Mouse (Mus musculus) testis, adult 2 months (tissue): ENCODE data around the gene Tnrc6c. TPM values are rescaled to one million over a fixed set of nuclear protein-coding genes. Genes with fewer than 3 reads are reported as not detected.
"Not testable (repeated sequence)": the region's sequence is repeated elsewhere in the genome, so short reads cannot be mapped to it uniquely, and the experiment has no call there.

Experiments used
- H3K27ac ChIP-seq: fragments of 200-500 bp; 2 replicates; pipeline ENCODE4 v1.5.1; 2012; ENCODE audit warnings: low read depth, low read length; ENCODE audit not compliant: control insufficient read depth, insufficient read depth
- H3K27me3 ChIP-seq: fragments of 200-500 bp; 2 replicates; pipeline ENCODE4 v1.6.1; 2012; ENCODE audit warnings: mild to moderate bottlenecking, low read length, moderate library complexity; ENCODE audit not compliant: control insufficient read depth, insufficient read depth
- H3K36me3 ChIP-seq: fragments of 200-500 bp; 2 replicates; pipeline ENCODE4 v1.6.1; 2012; ENCODE audit warnings: mild to moderate bottlenecking, low read length; ENCODE audit not compliant: control insufficient read depth, insufficient read depth
- H3K4me1 ChIP-seq: fragments of 200-500 bp; 2 replicates; pipeline ENCODE4 v1.6.1; 2012; ENCODE audit warnings: low read length; ENCODE audit not compliant: control insufficient read depth, insufficient read depth
- H3K4me3 ChIP-seq: fragments of 200-500 bp; 2 replicates; pipeline ENCODE4 v1.5.1; 2012; ENCODE audit warnings: low read depth, mild to moderate bottlenecking, low read length, moderate library complexity, mixed read lengths; ENCODE audit not compliant: control insufficient read depth
- CTCF ChIP-seq: fragments of 200-500 bp; IDR thresholded peaks from 2 replicates; pipeline ENCODE4 v1.5.1; 2012; ENCODE audit warnings: low read depth, mild to moderate bottlenecking, inconsistent platforms, low read length, moderate library complexity; ENCODE audit not compliant: control insufficient read depth, insufficient read depth, insufficient replicate concordance
- POLR2A ChIP-seq: fragments of 200-500 bp; IDR thresholded peaks from 2 replicates; pipeline ENCODE4 v1.6.1; 2012; ENCODE audit warnings: low read depth, mild to moderate bottlenecking, inconsistent platforms, low read length, moderate library complexity; ENCODE audit not compliant: control insufficient read depth
- polyA plus RNA-seq: library from polyadenylated mRNA; depleted of rRNA; stranded (reverse); fragments of >200 nt; gene quantifications from 2 replicates; pipeline ENCODE4 v1.2.3, GENCODE M21; 2012

Tnrc6c gene
- polyA plus RNA-seq, 1 experiment: 28.0 TPM

DNA sequence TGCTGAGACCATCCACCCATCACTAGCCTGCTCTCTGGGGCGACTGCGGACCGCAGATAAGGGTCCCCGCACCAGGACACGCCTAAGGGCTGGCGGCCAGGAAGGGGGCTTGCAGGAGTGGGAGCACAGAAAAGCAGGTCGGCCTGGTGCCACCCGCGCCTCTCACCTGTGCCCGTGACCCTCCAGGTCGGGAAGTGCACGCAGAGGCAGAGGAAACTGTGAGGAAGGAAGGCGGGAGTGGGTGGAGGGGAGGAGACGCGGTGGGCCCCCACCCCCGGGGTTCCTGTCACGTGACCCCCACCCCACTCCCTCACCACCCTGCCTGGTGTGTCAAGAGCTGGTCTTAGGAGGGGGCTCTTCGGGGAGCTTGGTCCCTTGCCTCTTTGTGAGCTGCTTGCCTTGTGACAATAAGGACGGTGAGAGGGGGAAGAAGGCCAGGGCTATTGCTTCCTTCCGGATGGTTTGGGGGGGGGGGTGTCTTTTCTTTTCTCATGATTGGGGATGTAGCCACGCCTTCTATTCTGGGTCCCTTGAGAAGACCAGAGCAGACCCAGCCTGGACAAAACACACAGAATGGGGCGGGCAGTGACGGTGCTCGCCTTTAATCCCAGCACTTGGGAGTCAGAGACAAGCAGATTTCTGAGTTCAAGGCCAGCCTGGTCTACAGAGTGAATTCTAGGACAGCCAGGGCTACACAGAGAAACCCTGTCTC is 128.1 kb downstream of the Tnrc6c start, which contains the start of the genes Tmc8 and Tmc6:
Gene Tmc8 (plus strand): TSS at position 84 of the 712 bp plus-strand sequence.
Gene Tmc6 (minus strand): TSS at position 206 of the 712 bp plus-strand sequence.
- Histone ChIP-seq H3K36me3 (no peaks in the 10 kb centered on the region), H3K4me3 (peak within 1 kb of the TSS; percentile 2), H3K27ac (peak within 1 kb of the TSS; percentile 49; the same call in 1 of the 2 replicates), H3K27me3 (no peaks in the 10 kb centered on the region), H3K4me1 (peaks cover 29% of the 10 kb centered on the region)
- TF ChIP-seq POLR2A: no peak
- TF ChIP-seq CTCF: no peak

DNA sequence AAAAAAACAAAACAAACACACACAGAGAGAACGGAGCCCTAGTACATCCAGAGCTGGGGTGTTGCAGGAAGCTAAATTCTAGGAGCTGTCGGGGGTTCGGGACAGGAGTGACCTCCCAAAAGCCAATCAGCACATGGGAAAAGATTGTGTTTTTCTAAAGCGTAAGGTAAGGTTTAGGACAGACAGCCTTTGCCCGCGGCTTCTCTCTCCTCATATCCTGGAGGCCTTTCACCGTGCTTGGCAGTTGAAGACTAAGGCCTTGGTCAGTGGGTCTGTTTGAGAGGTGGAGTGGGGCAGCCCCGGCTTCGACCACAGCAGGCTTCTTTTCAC is 128.6 kb downstream of the Tnrc6c start:
- H3K27ac ChIP-seq: no peak overlapping the region
- peaks cover 29% of the 10 kb centered on the region for H3K4me1 ChIP-seq
- TF ChIP-seq POLR2A (no peak), CTCF (no peak)
- no peaks in the 10 kb centered on the region for H3K27me3 ChIP-seq
- no peak overlapping the region for H3K4me3 ChIP-seq
- no peaks in the 10 kb centered on the region for H3K36me3 ChIP-seq

GRCm38 (mm10) chr11:117783089-117783488 is 129.0 kb downstream of the Tnrc6c start:
- H3K4me3 ChIP-seq: no peak overlapping the region
- no peaks in the 10 kb centered on the region for H3K36me3 ChIP-seq
- no peaks in the 10 kb centered on the region for H3K27me3 ChIP-seq
- no peak for TF ChIP-seq CTCF
- TF ChIP-seq POLR2A: no peak
- peaks cover 29% of the 10 kb centered on the region for H3K4me1 ChIP-seq
- no peak overlapping the region for H3K27ac ChIP-seq

DNA sequence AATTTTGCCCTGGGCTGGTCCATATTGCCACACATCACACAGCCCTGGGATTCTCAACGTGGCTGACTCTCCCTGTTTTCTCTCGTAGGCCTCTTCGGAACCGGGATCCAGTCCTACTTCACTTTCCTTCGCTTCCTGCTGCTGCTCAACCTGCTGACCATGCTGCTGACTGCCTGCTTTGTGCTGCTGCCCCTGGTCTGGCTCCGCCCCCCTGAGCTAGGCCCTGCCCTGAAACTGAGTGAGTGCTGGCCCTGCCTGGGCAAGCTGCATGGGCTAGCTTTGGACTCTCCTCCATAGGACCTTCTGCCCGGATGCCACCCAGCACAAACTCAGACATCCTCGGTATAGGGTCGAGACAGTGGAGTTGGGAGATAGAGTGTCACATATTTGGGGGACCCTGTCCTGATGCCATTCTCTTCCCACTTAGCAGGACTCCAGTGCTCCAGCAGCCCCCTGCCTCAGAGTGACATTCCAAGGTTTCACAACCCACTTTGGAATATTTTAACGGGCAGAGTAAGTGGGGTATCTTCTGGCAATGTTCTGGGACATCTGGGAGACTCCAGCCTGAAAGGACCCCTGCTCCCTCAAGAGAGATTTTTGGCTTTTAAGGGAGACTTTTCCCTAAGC is 129.7 kb downstream of the Tnrc6c start:
- TF ChIP-seq CTCF (no peak), POLR2A (no peak)
- H3K27ac ChIP-seq: no peak overlapping the region
- H3K27me3 ChIP-seq: no peaks in the 10 kb centered on the region
- H3K4me1 ChIP-seq: peaks cover 26% of the 10 kb centered on the region
- no peaks in the 10 kb centered on the region for H3K36me3 ChIP-seq
- H3K4me3 ChIP-seq: no peak overlapping the region

GRCm38 (mm10) chr11:117786294-117786693 is 132.2 kb downstream of the Tnrc6c start:
- Histone ChIP-seq H3K4me3 (no peak overlapping the region), H3K27ac (no peak overlapping the region), H3K27me3 (no peaks in the 10 kb centered on the region), H3K4me1 (peaks cover 8% of the 10 kb centered on the region), H3K36me3 (no peaks in the 10 kb centered on the region)
- TF ChIP-seq CTCF: peak; percentile 50; the same call in 1 of the 2 replicates
- no peak for TF ChIP-seq POLR2A

- not testable (repeated sequence) for H3K4me3 ChIP-seq, H3K27ac ChIP-seq, H3K4me1 ChIP-seq, H3K27me3 ChIP-seq, H3K36me3 ChIP-seq
Measured at GRCm38 (mm10) chr11:117788481-117788880, 134.4 kb downstream of the Tnrc6c start.

DNA sequence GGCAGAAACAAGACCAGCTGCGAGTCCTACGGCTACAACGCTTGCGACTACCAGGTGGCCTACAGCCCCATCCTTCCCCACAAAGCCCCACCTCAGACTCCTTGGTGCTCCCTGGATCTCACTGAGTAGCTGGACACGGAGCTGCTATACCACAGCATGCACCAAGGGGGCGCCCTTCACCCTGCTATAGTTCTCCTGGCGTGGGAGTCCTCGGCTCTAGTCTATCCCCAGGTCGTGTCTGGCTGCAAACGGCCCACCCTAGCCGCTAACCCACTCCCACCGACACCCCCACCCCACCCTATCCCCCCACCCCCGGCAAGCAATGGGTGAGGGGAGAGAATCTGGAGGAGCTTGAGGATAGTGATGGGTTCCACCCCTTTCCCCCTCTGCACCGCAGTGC is 136.2 kb downstream of the Tnrc6c start:
- no peak overlapping the region for H3K27ac ChIP-seq
- peaks cover 7% of the 10 kb centered on the region for H3K4me1 ChIP-seq
- peak overlapping the region; percentile 55 for H3K4me3 ChIP-seq
- H3K27me3 ChIP-seq: no peaks in the 10 kb centered on the region
- TF ChIP-seq POLR2A (no peak), CTCF (peak; percentile 92; the same call in 1 of the 2 replicates)
- H3K36me3 ChIP-seq: no peaks in the 10 kb centered on the region
